Mouse (Mus musculus) G1E (cell line): ENCODE data around the gene Nemp1. TPM values are rescaled to one million over a fixed set of nuclear protein-coding genes. Genes with fewer than 3 reads are reported as not detected.

Experiments
- ATAC-seq: 2 replicates; pipeline ENCODE4 v1.8.0; 2016; ENCODE audit warnings: mild to moderate bottlenecking; ENCODE audit not compliant: insufficient number of reproducible peaks, poor library complexity, low FRiP score, severe bottlenecking; ENCODE audit errors: extremely low read depth
- DNase-seq: peaks from one replicate; pipeline ENCODE4 v3.0.0; 2012; ENCODE audit warnings: low spot score
- H3K27me3 ChIP-seq: 2 replicates; pipeline ENCODE4 v1.6.1; 2012; ENCODE audit warnings: mild to moderate bottlenecking, low read length, inconsistent platforms; ENCODE audit not compliant: insufficient read depth
- H3K36me3 ChIP-seq: replicated peaks from 2 replicates; pipeline ENCODE3; 2012; ENCODE audit warnings: mild to moderate bottlenecking, inconsistent platforms
- H3K4me1 ChIP-seq: 2 replicates; pipeline ENCODE4 v1.6.1; 2012; ENCODE audit warnings: low read depth, low read length, inconsistent platforms, mixed read lengths; ENCODE audit not compliant: insufficient read depth
- H3K4me3 ChIP-seq: 2 replicates; pipeline ENCODE4 v1.5.1; 2012; ENCODE audit warnings: low read depth, mild to moderate bottlenecking, inconsistent platforms, low read length, moderate library complexity, mixed read lengths
- H3K9me3 ChIP-seq: replicated peaks from 2 replicates; pipeline ENCODE4 v1.6.1; 2012; ENCODE audit warnings: inconsistent platforms
- CTCF ChIP-seq: IDR thresholded peaks from 2 replicates; pipeline ENCODE4 v1.5.1; 2012; ENCODE audit warnings: low read depth, low read length, inconsistent platforms, mixed read lengths
- GATA1 ChIP-seq: IDR thresholded peaks from 2 replicates; pipeline ENCODE4 v1.6.1; 2012; ENCODE audit warnings: borderline replicate concordance, low read length, inconsistent platforms, mixed read lengths
- GATA2 ChIP-seq: IDR thresholded peaks from 2 replicates; pipeline ENCODE4 v1.6.1; 2012; ENCODE audit warnings: low read depth, low read length, inconsistent platforms, borderline replicate concordance
- POLR2AphosphoS5 ChIP-seq: IDR thresholded peaks from 2 replicates; pipeline ENCODE4 v1.6.1; 2012; ENCODE audit warnings: low read depth, low read length, inconsistent platforms; ENCODE audit not compliant: insufficient replicate concordance
- TAL1 ChIP-seq: conservative IDR thresholded peaks from 2 replicates; pipeline ENCODE4 v1.6.1; 2012; ENCODE audit warnings: low read depth, low read length, inconsistent platforms, mixed read lengths
- polyA plus RNA-seq: library from polyadenylated mRNA; stranded (reverse); fragments of >175 nt; gene quantifications from 2 replicates; pipeline ENCODE4 v1.2.3, GENCODE M21; 2012
- total RNA-seq, 2 experiments: library from RNA; stranded (forward) in 1 of 2; stranded (reverse) in 1 of 2; fragments of 200-1000 nt in 1 of 2; fragments of >200 nt in 1 of 2; fragmentation: Nextera tagmentation in 1 of 2; gene quantifications; 2 replicates each; pipeline ENCODE4 v1.2.3; 2014 to 2017

Nemp1 gene
- total RNA-seq (2014; fragmentation: Nextera tagmentation) (41.9 and 57.6 TPM in 2 replicates), total RNA-seq (2017) (36.2 and 40.4 TPM in 2 replicates), polyA plus RNA-seq (5.5 and 5.6 TPM in 2 replicates)

DNA sequence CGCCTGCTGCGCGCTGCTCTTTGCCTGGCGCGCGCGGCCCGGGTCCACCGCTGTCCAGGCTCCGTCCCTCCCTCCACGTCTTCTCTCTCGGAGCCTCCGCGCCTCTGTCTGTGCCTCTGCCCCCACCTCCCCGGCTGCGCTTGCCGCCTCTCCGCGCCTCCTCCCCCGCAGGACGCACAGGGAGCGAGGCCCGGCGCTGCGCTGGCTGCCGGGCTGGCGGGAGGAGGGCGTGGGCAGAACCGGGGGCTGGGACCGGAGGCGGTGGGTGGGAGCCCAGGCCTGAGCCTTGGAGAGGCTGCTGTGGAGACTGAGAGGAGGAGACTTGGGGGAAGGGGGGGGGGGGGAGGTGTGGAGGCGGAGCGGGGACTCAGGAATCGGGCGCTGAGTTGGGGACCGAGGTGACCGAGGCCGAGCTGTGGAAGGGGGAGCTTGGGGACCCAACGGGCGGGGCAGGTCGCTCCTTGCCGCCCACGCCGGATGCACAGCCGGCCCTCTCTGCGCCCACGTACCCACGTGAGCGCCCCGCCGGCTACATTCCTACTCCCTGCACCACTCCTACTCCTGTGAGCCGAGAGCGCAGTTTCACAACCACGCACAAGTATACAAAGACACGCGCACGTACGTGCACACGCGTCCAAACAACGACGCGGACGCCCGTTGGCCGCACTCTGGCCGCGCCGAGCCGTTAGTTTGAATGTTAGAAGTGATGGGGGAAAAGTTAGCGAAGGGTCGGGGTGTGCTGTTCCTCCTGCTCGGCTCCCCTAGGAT lies at the start of gene Nemp1:
Gene Nemp1 (plus strand): TSS at position 401 of the 768 bp plus-strand sequence.
- ATAC-seq (peak; percentile 25), DNase-seq (peak; percentile 88)
- Histone ChIP-seq H3K27me3 (no peaks in the 10 kb centered on the region), H3K4me3 (peak within 1 kb of the TSS; percentile 93), H3K36me3 (peaks cover 32% of the 10 kb centered on the region), H3K4me1 (peaks cover 86% of the 10 kb centered on the region), H3K9me3 (no peaks in the 10 kb centered on the region)
- TF ChIP-seq GATA1 (no peak), POLR2AphosphoS5 (no peak), TAL1 (no peak), CTCF (no peak), GATA2 (no peak)

- Histone ChIP-seq H3K4me1 (peaks cover 13% of the 10 kb centered on the region), H3K4me3 (no peak overlapping the region), H3K36me3 (no peaks in the 10 kb centered on the region), H3K27me3 (peaks cover 96% of the 10 kb centered on the region), H3K9me3 (no peaks in the 10 kb centered on the region)
- ATAC-seq (no peak), DNase-seq (no peak)
- no peak for TF ChIP-seq GATA1
- no peak for TF ChIP-seq TAL1
- TF ChIP-seq CTCF: no peak
- no peak for TF ChIP-seq POLR2AphosphoS5
- TF ChIP-seq GATA2: no peak
These were observed 49.4 kb upstream of the Nemp1 start for GRCm38 (mm10) chr10:127617294-127617693.

DNA sequence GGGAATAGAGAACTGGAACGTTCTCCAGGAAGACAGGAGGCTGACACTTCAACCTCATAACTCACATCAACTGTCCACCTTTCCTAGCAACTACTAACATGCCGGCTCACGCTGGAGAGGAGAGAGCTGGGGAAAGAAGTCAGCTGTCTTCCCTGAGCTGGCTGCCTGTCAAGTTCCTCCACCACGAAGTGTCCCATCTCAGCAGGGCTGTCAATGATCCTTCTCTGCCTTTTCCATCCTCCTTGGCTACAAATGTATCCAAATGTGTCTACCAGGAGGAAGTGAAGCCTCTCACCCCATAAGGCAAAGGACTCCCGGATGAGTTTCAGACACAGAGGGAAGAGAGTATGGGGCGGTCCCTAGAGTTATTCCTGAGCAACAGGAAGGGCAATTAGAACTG lies 48.5 kb upstream of the Nemp1 start:
- no peaks in the 10 kb centered on the region for H3K36me3 ChIP-seq
- no peaks in the 10 kb centered on the region for H3K9me3 ChIP-seq
- TF ChIP-seq POLR2AphosphoS5 (no peak), CTCF (no peak), GATA1 (no peak), GATA2 (no peak), TAL1 (no peak)
- no peak overlapping the region for H3K4me3 ChIP-seq
- H3K27me3 ChIP-seq: peaks cover 90% of the 10 kb centered on the region
- ATAC-seq (no peak), DNase-seq (no peak)
- peaks cover 13% of the 10 kb centered on the region for H3K4me1 ChIP-seq

GRCm38 (mm10) chr10:127619119-127619721 lies 47.5 kb upstream of the Nemp1 start:
- peaks cover 13% of the 10 kb centered on the region for H3K4me1 ChIP-seq
- H3K4me3 ChIP-seq: no peak overlapping the region

GRCm38 (mm10) chr10:127619941-127620405 lies 46.7 kb upstream of the Nemp1 start:
- DNase-seq: no peak
- H3K27me3 ChIP-seq: peaks cover 77% of the 10 kb centered on the region
- ATAC-seq: no peak
- no peaks in the 10 kb centered on the region; the same call in 1 of the 2 replicates for H3K9me3 ChIP-seq
- no peaks in the 10 kb centered on the region for H3K36me3 ChIP-seq
- peaks cover 11% of the 10 kb centered on the region for H3K4me1 ChIP-seq
- H3K4me3 ChIP-seq: no peak overlapping the region
- no peak for TF ChIP-seq TAL1
- no peak for TF ChIP-seq POLR2AphosphoS5
- TF ChIP-seq CTCF: no peak
- TF ChIP-seq GATA2: no peak
- no peak for TF ChIP-seq GATA1

More at GRCm38 (mm10) chr10:127619119-127619721, 47.5 kb upstream of the Nemp1 start:
- DNase-seq: no peak
- TF ChIP-seq POLR2AphosphoS5 (no peak), GATA1 (no peak), TAL1 (no peak), GATA2 (no peak), CTCF (no peak)
- Histone ChIP-seq H3K36me3 (no peaks in the 10 kb centered on the region), H3K27me3 (peaks cover 85% of the 10 kb centered on the region), H3K9me3 (no peaks in the 10 kb centered on the region; the same call in 1 of the 2 replicates)
- no peak for ATAC-seq

- H3K27me3 ChIP-seq: peaks cover 71% of the 10 kb centered on the region
- DNase-seq: no peak
These were observed 46.1 kb upstream of the Nemp1 start, which contains the start of gene Lrp1 for GRCm38 (mm10) chr10:127620406-127621190. Gene Lrp1, minus strand, starts transcription at chr10:127621148.

More at GRCm38 (mm10) chr10:127620406-127621190, 46.1 kb upstream of the Nemp1 start, which contains the start of gene Lrp1:
- Histone ChIP-seq H3K4me1 (peaks cover 11% of the 10 kb centered on the region), H3K36me3 (no peaks in the 10 kb centered on the region), H3K9me3 (no peaks in the 10 kb centered on the region; the same call in 1 of the 2 replicates), H3K4me3 (no peak within 1 kb of the TSS; the same call in 1 of the 2 replicates)
- no peak for ATAC-seq
- TF ChIP-seq TAL1: no peak
- no peak for TF ChIP-seq CTCF
- TF ChIP-seq GATA2: no peak
- TF ChIP-seq GATA1: no peak
- no peak for TF ChIP-seq POLR2AphosphoS5
